Mouse (Mus musculus) heart, embryonic 11.5 days (tissue): Measurements from ENCODE around the gene Snx29. TPM values are rescaled to one million over a fixed set of nuclear protein-coding genes. Genes with fewer than 3 reads are reported as not detected.

ENCODE experiments used
- ATAC-seq: fragments of 200-750 bp; cut with Nextera tagmentation; replicated peaks from 2 replicates; pipeline ENCODE4 v1.8.0; 2017; ENCODE audit warnings: moderate library complexity; ENCODE audit not compliant: insufficient number of reproducible peaks, low FRiP score, low TSS enrichment
- H3K27ac ChIP-seq: fragments of 300-500 bp; sonication (generic); 2 replicates; pipeline ENCODE4 v1.5.1; 2014; ENCODE audit warnings: mild to moderate bottlenecking, low read depth, low read length
- H3K27me3 ChIP-seq: fragments of 300-500 bp; sonication (generic); 2 replicates; pipeline ENCODE4 v1.6.1; 2014; ENCODE audit warnings: mild to moderate bottlenecking, low read length, mixed read lengths; ENCODE audit not compliant: control insufficient read depth, insufficient read depth
- H3K36me3 ChIP-seq: fragments of 300-500 bp; sonication (generic); 2 replicates; pipeline ENCODE4 v1.6.1; 2014; ENCODE audit warnings: mild to moderate bottlenecking, low read length, moderate library complexity, mixed read lengths; ENCODE audit not compliant: control insufficient read depth, insufficient read depth
- H3K4me1 ChIP-seq: fragments of 300-500 bp; sonication (generic); 2 replicates; pipeline ENCODE4 v1.6.1; 2014; ENCODE audit warnings: low read length; ENCODE audit not compliant: control insufficient read depth, insufficient read depth
- H3K4me2 ChIP-seq: fragments of 300-500 bp; sonication (generic); 2 replicates; pipeline ENCODE4 v1.6.1; 2014; ENCODE audit warnings: mild to moderate bottlenecking, moderate library complexity
- H3K4me3 ChIP-seq: fragments of 300-500 bp; sonication (generic); 2 replicates; pipeline ENCODE4 v1.5.1; 2014; ENCODE audit warnings: low read depth, low read length
- H3K9ac ChIP-seq: fragments of 300-500 bp; sonication (generic); 2 replicates; pipeline ENCODE4 v1.6.1; 2014; ENCODE audit warnings: mild to moderate bottlenecking, low read depth, low read length, moderate library complexity
- H3K9me3 ChIP-seq: fragments of 300-500 bp; sonication (generic); replicated peaks from 2 replicates; pipeline ENCODE4 v1.6.1; 2016; ENCODE audit warnings: low read length; ENCODE audit not compliant: control insufficient read depth
- WGBS: fragments of 180-500 bp; shearing (Covaris S2); extraction: QIAGEN DNeasy Blood & Tissue Kit; methylation state at CpG from one replicate; pipeline ENCODE4 v1.1.7; 2014; ENCODE audit not compliant: insufficient replicate concordance; 5-methylcytosine and 5-hydroxymethylcytosine counted together
- polyA plus RNA-seq: library from polyadenylated mRNA; unstranded; fragments of >200 nt; fragmentation: Nextera tagmentation; extraction: Ambion mirVana; gene quantifications from 2 replicates; pipeline ENCODE4 v1.2.1, GENCODE M21; 2014

Gene Snx29
- polyA plus RNA-seq, 1 experiment from 2014 or later = 8.2 TPM

- 84% methylated on average over 5 of the region's 5 CpGs for WGBS
- Histone ChIP-seq H3K4me2 (no peak overlapping the region), H3K27me3 (no peaks in the 10 kb centered on the region), H3K27ac (no peak overlapping the region), H3K4me3 (no peak overlapping the region), H3K9ac (no peak overlapping the region), H3K4me1 (no peaks in the 10 kb centered on the region), H3K36me3 (no peaks in the 10 kb centered on the region), H3K9me3 (no peaks in the 10 kb centered on the region)
- no peak for ATAC-seq
These were observed 63.1 kb downstream of the Snx29 start for GRCm38 (mm10) chr16:11385798-11386197.

- Histone ChIP-seq H3K9ac (no peak overlapping the region), H3K36me3 (no peaks in the 10 kb centered on the region)
- ATAC-seq = no peak
These were observed 63.5 kb downstream of the Snx29 start for GRCm38 (mm10) chr16:11386221-11386620.

DNA sequence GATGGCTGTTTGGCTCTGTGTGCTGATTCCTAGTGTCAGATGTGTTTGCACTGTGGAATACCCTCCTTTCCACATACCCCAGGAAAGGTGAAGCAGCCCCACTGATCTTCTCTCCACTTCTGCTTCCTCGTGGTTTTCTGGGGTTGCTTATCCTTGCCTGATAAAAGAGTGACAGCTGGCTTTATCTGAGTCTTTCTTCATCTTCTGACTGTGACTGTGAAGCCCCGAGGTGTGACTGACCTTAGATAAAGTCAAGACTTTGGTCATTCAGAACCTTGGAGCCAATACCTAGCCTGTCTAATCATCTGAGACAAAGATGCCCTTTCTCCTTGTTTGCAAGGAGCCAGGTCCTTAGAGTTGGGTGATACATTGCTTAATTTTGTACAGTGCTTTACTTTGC is 65.4 kb downstream of the Snx29 start:
- H3K36me3 ChIP-seq = no peaks in the 10 kb centered on the region
- H3K4me2 ChIP-seq = no peak overlapping the region
- H3K4me1 ChIP-seq = no peaks in the 10 kb centered on the region
- no peak overlapping the region for H3K4me3 ChIP-seq
- WGBS = 6% methylated on average over 2 of the region's 2 CpGs
- no peak for ATAC-seq
- no peak overlapping the region for H3K27ac ChIP-seq
- no peaks in the 10 kb centered on the region for H3K27me3 ChIP-seq
- no peak overlapping the region for H3K9ac ChIP-seq
- H3K9me3 ChIP-seq = no peaks in the 10 kb centered on the region

More at GRCm38 (mm10) chr16:11386221-11386620, 63.5 kb downstream of the Snx29 start:
- Histone ChIP-seq H3K9me3 (no peaks in the 10 kb centered on the region), H3K4me3 (no peak overlapping the region), H3K27ac (no peak overlapping the region), H3K4me1 (no peaks in the 10 kb centered on the region), H3K27me3 (no peaks in the 10 kb centered on the region), H3K4me2 (no peak overlapping the region)

- no peak for ATAC-seq
- H3K9me3 ChIP-seq = no peaks in the 10 kb centered on the region
- no peak overlapping the region for H3K9ac ChIP-seq
- H3K36me3 ChIP-seq = no peaks in the 10 kb centered on the region
- no peaks in the 10 kb centered on the region for H3K27me3 ChIP-seq
- H3K4me3 ChIP-seq = no peak overlapping the region
- H3K4me2 ChIP-seq = no peak overlapping the region
- H3K4me1 ChIP-seq = no peaks in the 10 kb centered on the region
- WGBS = 34% methylated on average over 2 of the region's 2 CpGs
- H3K27ac ChIP-seq = no peak overlapping the region
These were observed 66.6 kb downstream of the Snx29 start for GRCm38 (mm10) chr16:11389324-11389723.

DNA sequence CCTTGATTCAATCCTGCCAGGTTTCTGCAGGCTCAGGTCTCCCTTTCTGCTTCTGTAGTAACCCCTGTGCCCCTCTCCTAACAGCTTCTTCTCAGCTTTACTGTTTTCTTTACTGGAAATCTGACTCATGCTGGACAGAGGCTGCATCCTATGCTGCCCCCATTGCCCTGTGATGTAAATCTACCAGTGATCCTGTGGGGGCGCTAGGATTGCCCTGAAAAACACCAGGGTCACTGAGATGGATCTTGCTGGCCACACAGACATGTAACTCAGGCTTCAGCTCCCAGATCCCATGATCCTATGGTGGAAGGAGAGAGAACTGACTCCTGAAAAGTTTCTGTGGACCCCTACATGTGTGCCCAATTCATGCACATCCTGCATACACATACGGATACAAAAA is 73.9 kb downstream of the Snx29 start:
- no peaks in the 10 kb centered on the region for H3K9me3 ChIP-seq
- no peaks in the 10 kb centered on the region for H3K36me3 ChIP-seq
- no peaks in the 10 kb centered on the region for H3K27me3 ChIP-seq
- H3K4me3 ChIP-seq = no peak overlapping the region
- H3K4me1 ChIP-seq = no peaks in the 10 kb centered on the region
- WGBS = 53% methylated on average over 2 of the region's 2 CpGs
- no peak overlapping the region for H3K27ac ChIP-seq
- no peak overlapping the region for H3K9ac ChIP-seq
- no peak for ATAC-seq
- H3K4me2 ChIP-seq = no peak overlapping the region

- WGBS = 87% methylated on average over 4 of the region's 4 CpGs
- Histone ChIP-seq H3K9ac (no peak overlapping the region), H3K4me3 (no peak overlapping the region), H3K4me2 (no peak overlapping the region), H3K36me3 (no peaks in the 10 kb centered on the region), H3K9me3 (no peaks in the 10 kb centered on the region), H3K4me1 (no peaks in the 10 kb centered on the region), H3K27ac (no peak overlapping the region), H3K27me3 (no peaks in the 10 kb centered on the region)
- ATAC-seq = no peak
These were observed 76.7 kb downstream of the Snx29 start for GRCm38 (mm10) chr16:11399386-11399785.

DNA sequence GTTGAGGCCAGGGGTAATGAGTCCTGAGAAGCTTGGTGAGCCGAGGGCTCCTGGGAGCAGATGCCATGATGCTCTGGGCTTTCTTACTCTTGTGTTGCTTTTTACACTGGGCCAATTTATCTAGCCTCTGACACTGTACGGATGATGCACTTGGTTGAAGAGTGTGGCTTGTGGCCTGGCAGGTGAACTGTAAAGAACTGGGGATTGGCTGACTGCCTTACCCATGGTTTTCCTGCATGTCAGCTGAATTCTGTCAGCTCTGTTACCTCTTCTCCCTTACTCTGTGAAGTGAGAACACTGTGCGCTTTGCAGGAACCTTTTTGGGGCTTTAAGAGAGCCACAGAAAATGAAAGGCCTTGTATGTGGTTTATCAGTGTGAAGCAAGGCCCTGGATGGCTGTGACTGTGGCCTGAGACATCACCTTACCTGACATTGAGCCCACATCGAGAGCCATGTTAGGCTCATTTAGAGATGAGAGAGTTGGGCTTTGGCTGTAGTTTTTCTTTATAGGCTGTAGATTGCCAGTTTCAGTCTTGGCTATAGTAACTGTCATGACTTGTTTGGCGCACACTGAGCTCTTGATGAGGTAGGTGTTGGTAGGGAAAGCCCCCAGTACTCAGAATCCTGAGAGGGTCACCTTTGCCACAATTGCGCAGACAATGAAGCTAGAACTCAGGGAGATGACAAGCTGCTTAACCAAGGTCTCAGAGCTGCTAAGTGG is 77.3 kb downstream of the Snx29 start:
- 88% methylated on average over 6 of the region's 6 CpGs for WGBS
- no peaks in the 10 kb centered on the region for H3K27me3 ChIP-seq
- H3K9ac ChIP-seq = no peak overlapping the region

DNA sequence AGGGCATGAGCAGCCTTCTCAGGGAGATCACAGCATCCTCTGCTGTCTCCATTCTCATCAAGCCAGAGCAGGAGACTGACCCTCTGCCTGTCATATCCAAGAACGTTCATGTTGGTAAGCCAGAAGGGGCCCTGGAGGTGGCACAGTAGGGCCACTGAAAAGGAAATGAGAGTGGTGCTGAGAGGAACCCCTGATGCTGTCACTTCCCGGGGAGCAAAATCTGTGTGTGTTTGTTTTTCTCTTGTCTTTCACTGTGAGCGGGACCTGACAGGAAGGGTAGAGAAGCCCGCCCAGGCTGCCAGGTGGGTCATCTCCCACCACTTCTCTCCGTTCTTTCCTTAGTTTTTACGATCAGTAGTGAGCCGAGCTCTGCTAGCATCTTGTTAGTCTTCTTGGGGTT is 78.2 kb downstream of the Snx29 start:
- Histone ChIP-seq H3K27me3 (no peaks in the 10 kb centered on the region), H3K9ac (no peak overlapping the region), H3K9me3 (no peaks in the 10 kb centered on the region), H3K27ac (no peak overlapping the region), H3K4me1 (no peaks in the 10 kb centered on the region), H3K4me2 (no peak overlapping the region), H3K4me3 (no peak overlapping the region), H3K36me3 (no peaks in the 10 kb centered on the region)
- no peak for ATAC-seq
- 50% methylated on average over 7 of the region's 7 CpGs for WGBS

More for the DNA sequence above, 77.3 kb downstream of the Snx29 start:
- no peak for ATAC-seq
- Histone ChIP-seq H3K4me3 (no peak overlapping the region), H3K9me3 (no peaks in the 10 kb centered on the region), H3K36me3 (no peaks in the 10 kb centered on the region), H3K4me2 (no peak overlapping the region), H3K27ac (no peak overlapping the region), H3K4me1 (no peaks in the 10 kb centered on the region)

DNA sequence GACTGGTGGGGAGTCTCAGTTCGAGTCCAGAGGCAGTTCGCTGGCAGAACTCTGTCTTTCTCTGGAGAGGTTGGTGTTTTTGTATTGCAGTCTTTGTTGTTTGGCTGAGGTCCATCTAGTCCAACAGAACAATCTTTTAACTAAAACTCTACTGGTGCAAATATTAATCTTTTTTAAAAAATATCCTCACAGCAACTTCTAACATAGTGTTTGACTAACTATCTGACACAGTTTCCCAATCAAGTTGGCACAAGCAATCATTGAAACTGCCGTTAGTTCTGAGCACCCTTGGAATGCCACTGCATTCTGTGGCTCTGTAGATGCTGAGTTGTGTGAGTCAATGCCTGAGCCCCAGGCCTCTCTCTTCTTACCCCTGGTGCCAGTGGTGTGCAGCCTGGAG is 82.5 kb downstream of the Snx29 start:
- no peak overlapping the region for H3K9ac ChIP-seq
- no peaks in the 10 kb centered on the region for H3K36me3 ChIP-seq
- no peaks in the 10 kb centered on the region for H3K4me1 ChIP-seq
- H3K4me3 ChIP-seq = no peak overlapping the region
- no peak overlapping the region for H3K4me2 ChIP-seq
- no peak for ATAC-seq
- no peak overlapping the region for H3K27ac ChIP-seq
- WGBS = 79% methylated on average over 3 of the region's 3 CpGs
- no peaks in the 10 kb centered on the region for H3K27me3 ChIP-seq
- H3K9me3 ChIP-seq = no peaks in the 10 kb centered on the region
